Mouse (Mus musculus) C2C12 (cell line): ENCODE measurements around the gene Smim6. TPM values are rescaled to one million over a fixed set of nuclear protein-coding genes. Genes with fewer than 3 reads are reported as not detected.

Experiments used
- H3K27me3 ChIP-seq: one replicate; pipeline ENCODE4 v1.6.1; 2011; ENCODE audit not compliant: control insufficient read depth, insufficient read depth, insufficient read length
- H3K36me3 ChIP-seq: one replicate; pipeline ENCODE4 v1.6.1; 2011; ENCODE audit not compliant: control insufficient read depth, insufficient read depth
- H3K4me3 ChIP-seq: one replicate; pipeline ENCODE4 v1.5.1; 2011; ENCODE audit warnings: mild to moderate bottlenecking, control low read depth; ENCODE audit not compliant: poor library complexity, insufficient read depth, severe bottlenecking
- H3K79me2 ChIP-seq: one replicate; pipeline ENCODE4 v1.6.1; 2011; ENCODE audit not compliant: control insufficient read depth, insufficient read depth
- H3K79me3 ChIP-seq: one replicate; pipeline ENCODE4 v1.6.1; 2011; ENCODE audit warnings: low read depth, control low read depth
- H3ac ChIP-seq: one replicate; pipeline ENCODE3; 2011; ENCODE audit warnings: low read depth; ENCODE audit not compliant: control insufficient read depth, insufficient read length
- CEBPB ChIP-seq: IDR thresholded peaks from one replicate; pipeline ENCODE4 v1.6.1; 2011; ENCODE audit warnings: low read depth, mild to moderate bottlenecking, control low read depth, moderate library complexity
- CTCF ChIP-seq: IDR thresholded peaks from one replicate; pipeline ENCODE4 v1.5.1; 2011; ENCODE audit not compliant: control insufficient read depth, insufficient read depth, insufficient read length
- FOSL1 ChIP-seq: IDR thresholded peaks from one replicate; pipeline ENCODE4 v1.8.0; 2011; ENCODE audit warnings: mild to moderate bottlenecking, low read length; ENCODE audit not compliant: poor library complexity, insufficient read depth, severe bottlenecking
- MAX ChIP-seq: IDR thresholded peaks from one replicate; pipeline ENCODE4 v1.6.1; 2011; ENCODE audit warnings: mild to moderate bottlenecking, control low read depth
- MYOD1 ChIP-seq: IDR thresholded peaks from one replicate; pipeline ENCODE4 v1.6.1; 2011; ENCODE audit warnings: low read depth; ENCODE audit not compliant: control insufficient read depth, insufficient read length
- MYOG ChIP-seq: IDR thresholded peaks from one replicate; pipeline ENCODE4 v1.6.1; 2011; ENCODE audit not compliant: control insufficient read depth, insufficient read length; ENCODE audit errors: extremely low read depth
- USF1 ChIP-seq: IDR thresholded peaks from one replicate; pipeline ENCODE4 v1.6.1; 2011; ENCODE audit warnings: low read depth, mild to moderate bottlenecking, control low read depth, moderate library complexity
- polyA plus RNA-seq: library from polyadenylated mRNA; unstranded; fragments of >200 nt; fragmentation: generic; extraction: Trizol; gene quantifications from one replicate; pipeline ENCODE4 v1.2.1, GENCODE M21; 2012; ENCODE audit warnings: missing spikeins

Smim6 gene
- polyA plus RNA-seq, 1 experiment, result 0.28 TPM

GRCm38 (mm10) chr11:115919073-115919472 lies 7.3 kb downstream of the Smim6 start:
- no peak for TF ChIP-seq MYOG
- no peak for TF ChIP-seq MYOD1
- no peak for TF ChIP-seq FOSL1
- TF ChIP-seq USF1, result no peak
- TF ChIP-seq CTCF, result no peak
- TF ChIP-seq CEBPB, result no peak
- TF ChIP-seq MAX, result no peak
- Histone ChIP-seq H3K27me3 (no peaks in the 10 kb centered on the region), H3K4me3 (no peak overlapping the region), H3K79me3 (no peaks in the 10 kb centered on the region), H3ac (no peak overlapping the region), H3K79me2 (no peaks in the 10 kb centered on the region), H3K36me3 (peaks cover 20% of the 10 kb centered on the region)

GRCm38 (mm10) chr11:115920110-115920818 lies 8.4 kb downstream of the Smim6 start:
- TF ChIP-seq CTCF (peak; percentile 49), USF1 (no peak)
- Histone ChIP-seq H3K27me3 (no peaks in the 10 kb centered on the region), H3K36me3 (peaks cover 20% of the 10 kb centered on the region), H3K79me2 (no peaks in the 10 kb centered on the region), H3K79me3 (no peaks in the 10 kb centered on the region), H3ac (no peak overlapping the region), H3K4me3 (no peak overlapping the region)

- TF ChIP-seq MYOD1 (no peak), CEBPB (no peak), MAX (no peak), USF1 (no peak), CTCF (no peak), MYOG (no peak), FOSL1 (no peak)
- H3K79me3 ChIP-seq, result no peaks in the 10 kb centered on the region
- no peak overlapping the region for H3K4me3 ChIP-seq
- H3K27me3 ChIP-seq, result no peaks in the 10 kb centered on the region
- H3K79me2 ChIP-seq, result no peaks in the 10 kb centered on the region
- H3ac ChIP-seq, result no peak overlapping the region
- peaks cover 20% of the 10 kb centered on the region for H3K36me3 ChIP-seq
Observed at GRCm38 (mm10) chr11:115921986-115922385, 10.2 kb downstream of the Smim6 start.

- Histone ChIP-seq H3K79me2 (peaks cover 32% of the 10 kb centered on the region), H3K4me3 (no peak overlapping the region), H3K79me3 (peaks cover 11% of the 10 kb centered on the region), H3K27me3 (no peaks in the 10 kb centered on the region), H3ac (no peak overlapping the region), H3K36me3 (peaks cover 7% of the 10 kb centered on the region)
- TF ChIP-seq MYOD1, result no peak
- TF ChIP-seq FOSL1, result no peak
- TF ChIP-seq MYOG, result no peak
- no peak for TF ChIP-seq CEBPB
- TF ChIP-seq CTCF, result no peak
- TF ChIP-seq MAX, result no peak
- TF ChIP-seq USF1, result no peak
Observed at GRCm38 (mm10) chr11:115929031-115929430, 17.2 kb downstream of the Smim6 start.

- H3K36me3 ChIP-seq, result peaks cover 7% of the 10 kb centered on the region
- peaks cover 19% of the 10 kb centered on the region for H3K79me3 ChIP-seq
- H3K79me2 ChIP-seq, result peaks cover 40% of the 10 kb centered on the region
- no peaks in the 10 kb centered on the region for H3K27me3 ChIP-seq
- H3K4me3 ChIP-seq, result no peak overlapping the region
- H3ac ChIP-seq, result no peak overlapping the region
- TF ChIP-seq MYOD1, result no peak
- TF ChIP-seq MAX, result no peak
- no peak for TF ChIP-seq USF1
- TF ChIP-seq CEBPB, result no peak
- TF ChIP-seq CTCF, result no peak
- TF ChIP-seq FOSL1, result no peak
Observed at GRCm38 (mm10) chr11:115929818-115930217, 18.0 kb downstream of the Smim6 start.

- Histone ChIP-seq H3ac (no peak overlapping the region), H3K79me2 (peaks cover 55% of the 10 kb centered on the region), H3K27me3 (no peaks in the 10 kb centered on the region), H3K79me3 (peaks cover 32% of the 10 kb centered on the region), H3K4me3 (no peak overlapping the region), H3K36me3 (peaks cover 14% of the 10 kb centered on the region)
- no peak for TF ChIP-seq MYOD1
- no peak for TF ChIP-seq USF1
- TF ChIP-seq MAX, result no peak
- no peak for TF ChIP-seq FOSL1
- no peak for TF ChIP-seq CEBPB
- no peak for TF ChIP-seq MYOG
Observed at GRCm38 (mm10) chr11:115931235-115931634, 19.4 kb downstream of the Smim6 start.
